Mouse (Mus musculus) megakaryocyte, embryonic 14.5 days (primary cell): ENCODE results near the gene Blzf1.

ENCODE experiments used
- FLI1 ChIP-seq: IDR thresholded peaks from 2 replicates; pipeline ENCODE4 v1.6.1; 2012; ENCODE audit warnings: low read length, inconsistent platforms, mixed read lengths
- GATA1 ChIP-seq: IDR thresholded peaks from 3 replicates; pipeline ENCODE4 v1.6.1; 2012; ENCODE audit warnings: mixed read lengths, low read length, inconsistent platforms, borderline replicate concordance

DNA sequence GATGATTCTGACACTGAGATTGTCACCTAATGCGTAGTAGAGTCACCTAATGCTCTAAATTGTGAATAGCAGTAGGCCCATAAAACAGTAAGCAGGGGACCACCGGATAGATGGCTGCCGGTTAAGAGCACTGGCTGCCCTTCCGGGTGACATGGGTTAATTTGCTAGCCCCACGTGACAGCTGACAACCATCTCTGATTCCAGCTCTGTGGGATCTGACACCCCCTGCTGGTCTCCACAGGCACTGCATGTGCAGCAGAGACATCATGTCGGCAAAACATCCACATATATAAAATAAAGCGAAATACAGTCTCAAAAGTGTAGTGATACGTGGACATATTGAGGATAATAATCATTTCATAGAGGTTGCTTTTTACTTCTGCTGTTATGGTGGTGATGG is 8.0 kb upstream of the Blzf1 start:
- TF ChIP-seq GATA1 (no peak), FLI1 (no peak)
